Mouse (Mus musculus): ENCODE measurements around the gene Fgd1. TPM values are rescaled to one million over a fixed set of nuclear protein-coding genes. Genes with fewer than 3 reads are reported as not detected.

The Fgd1 gene
- total RNA-seq, 1 experiment = 56.8 TPM

Other genes starting within 250 kb of the Fgd1 start
- 40.5 and 49.6 TPM in 2 replicates for gene Maged2, start 231.8 kb upstream of the Fgd1 start, total RNA-seq (2012; rRNA removed)
- gene Gnl3l, start 28.8 kb upstream of the Fgd1 start, total RNA-seq (2012; rRNA removed) = 51.9 and 63.8 TPM in 2 replicates
- gene Tsr2, start 50.4 kb downstream of the Fgd1 start, total RNA-seq (2012; rRNA removed) = 15.6 and 17.1 TPM in 2 replicates
- 24.9 and 31.9 TPM in 2 replicates for gene Wnk3, start 151.9 kb downstream of the Fgd1 start, total RNA-seq (2012; rRNA removed)